Mouse (Mus musculus) stomach, postnatal 0 days (tissue): ENCODE data around the gene Lpcat4.

ENCODE experiments used
- CTCF ChIP-seq: IDR thresholded peaks from 2 replicates; pipeline ENCODE4 v1.5.1; 2016; ENCODE audit warnings: antibody characterized with exemption, low read depth, mild to moderate bottlenecking, moderate library complexity
- EP300 ChIP-seq: optimal IDR thresholded peaks from 2 replicates; pipeline ENCODE3; 2016; ENCODE audit warnings: antibody characterized with exemption

GRCm38 (mm10) chr2:112262779-112263295, 23.6 kb downstream of the Lpcat4 start:
- TF ChIP-seq CTCF (peak; percentile 66), EP300 (no peak)
